Mouse (Mus musculus): Measurements from ENCODE around the gene Dnajc10. TPM values are rescaled to one million over a fixed set of nuclear protein-coding genes. Genes with fewer than 3 reads are reported as not detected.

Dnajc10 gene
- polyA plus RNA-seq, 1 experiment from 2014 or later, result 58.9 TPM

- 85% methylated on average over 8 of the region's 8 CpGs for WGBS
Measured at GRCm38 (mm10) chr2:80292172-80292571, 23.1 kb upstream of the Dnajc10 start, which contains the start of gene Prdx6b. Prdx6b (plus strand) TSS chr2:80292472.

GRCm38 (mm10) chr2:80298334-80298733 is 16.9 kb upstream of the Dnajc10 start:
- 69% methylated on average over 3 of the region's 3 CpGs for WGBS
- Histone ChIP-seq H3K36me3 (ENCODE audit: control insufficient read depth, insufficient read depth) (no peaks in the 10 kb centered on the region), H3K27me3 (replicated peaks; ENCODE audit: control insufficient read depth, insufficient read depth, low read length) (no peaks in the 10 kb centered on the region), H3K4me1 (replicated peaks; ENCODE audit: control insufficient read depth, insufficient read depth, low read length) (no peaks in the 10 kb centered on the region), H3K4me2 (ENCODE audit: low read length) (no peak overlapping the region), H3K9me3 (ENCODE audit: control insufficient read depth, low read length) (no peaks in the 10 kb centered on the region), H3K4me3 (replicated peaks; ENCODE audit: low read length) (no peak overlapping the region), H3K27ac (ENCODE audit: low read length) (no peak overlapping the region), H3K9ac (replicated peaks; ENCODE audit: low read depth, low read length) (no peak overlapping the region)
- ATAC-seq, result no peak

More at GRCm38 (mm10) chr2:80292172-80292571, 23.1 kb upstream of the Dnajc10 start, which contains the start of gene Prdx6b:
- Histone ChIP-seq H3K36me3 (ENCODE audit: control insufficient read depth, insufficient read depth) (no peaks in the 10 kb centered on the region), H3K27ac (ENCODE audit: low read length) (no peak within 1 kb of the TSS), H3K9me3 (ENCODE audit: control insufficient read depth, low read length) (no peaks in the 10 kb centered on the region), H3K4me2 (ENCODE audit: low read length) (no peak within 1 kb of the TSS), H3K4me1 (replicated peaks; ENCODE audit: control insufficient read depth, insufficient read depth, low read length) (no peaks in the 10 kb centered on the region), H3K4me3 (replicated peaks; ENCODE audit: low read length) (no peak within 1 kb of the TSS), H3K9ac (replicated peaks; ENCODE audit: low read depth, low read length) (no peak within 1 kb of the TSS), H3K27me3 (replicated peaks; ENCODE audit: control insufficient read depth, insufficient read depth, low read length) (no peaks in the 10 kb centered on the region)
- ATAC-seq, result no peak

GRCm38 (mm10) chr2:80300806-80301205 is 14.5 kb upstream of the Dnajc10 start:
- Histone ChIP-seq H3K4me2 (ENCODE audit: low read length) (no peak overlapping the region), H3K27me3 (replicated peaks; ENCODE audit: control insufficient read depth, insufficient read depth, low read length) (no peaks in the 10 kb centered on the region), H3K9me3 (ENCODE audit: control insufficient read depth, low read length) (no peaks in the 10 kb centered on the region), H3K4me1 (replicated peaks; ENCODE audit: control insufficient read depth, insufficient read depth, low read length) (no peaks in the 10 kb centered on the region), H3K27ac (ENCODE audit: low read length) (no peak overlapping the region), H3K9ac (replicated peaks; ENCODE audit: low read depth, low read length) (no peak overlapping the region), H3K36me3 (ENCODE audit: control insufficient read depth, insufficient read depth) (no peaks in the 10 kb centered on the region), H3K4me3 (replicated peaks; ENCODE audit: low read length) (no peak overlapping the region)
- WGBS, result 89% methylated on average over 4 of the region's 4 CpGs
- no peak for ATAC-seq

GRCm38 (mm10) chr2:80303957-80304356 is 11.3 kb upstream of the Dnajc10 start:
- WGBS, result 96% methylated on average over 2 of the region's 2 CpGs
- Histone ChIP-seq H3K9me3 (ENCODE audit: control insufficient read depth, low read length) (no peaks in the 10 kb centered on the region), H3K4me1 (replicated peaks; ENCODE audit: control insufficient read depth, insufficient read depth, low read length) (no peaks in the 10 kb centered on the region), H3K27me3 (replicated peaks; ENCODE audit: control insufficient read depth, insufficient read depth, low read length) (no peaks in the 10 kb centered on the region), H3K4me3 (replicated peaks; ENCODE audit: low read length) (no peak overlapping the region), H3K36me3 (ENCODE audit: control insufficient read depth, insufficient read depth) (no peaks in the 10 kb centered on the region), H3K9ac (replicated peaks; ENCODE audit: low read depth, low read length) (no peak overlapping the region), H3K27ac (ENCODE audit: low read length) (no peak overlapping the region), H3K4me2 (ENCODE audit: low read length) (no peak overlapping the region)
- ATAC-seq, result no peak

- 96% methylated on average over 3 of the region's 3 CpGs for WGBS
- H3K9me3 ChIP-seq (ENCODE audit: control insufficient read depth, low read length), result no peaks in the 10 kb centered on the region
- H3K4me2 ChIP-seq (ENCODE audit: low read length), result no peak overlapping the region
- no peaks in the 10 kb centered on the region for H3K4me1 ChIP-seq (replicated peaks; ENCODE audit: control insufficient read depth, insufficient read depth, low read length)
- H3K27me3 ChIP-seq (replicated peaks; ENCODE audit: control insufficient read depth, insufficient read depth, low read length), result no peaks in the 10 kb centered on the region; the same call in 1 of the 2 replicates
- H3K4me3 ChIP-seq (replicated peaks; ENCODE audit: low read length), result no peak overlapping the region
- H3K36me3 ChIP-seq (ENCODE audit: control insufficient read depth, insufficient read depth), result no peaks in the 10 kb centered on the region
- H3K27ac ChIP-seq (ENCODE audit: low read length), result no peak overlapping the region
- H3K9ac ChIP-seq (replicated peaks; ENCODE audit: low read depth, low read length), result no peak overlapping the region
- ATAC-seq, result no peak
Measured at GRCm38 (mm10) chr2:80307701-80308100, 7.6 kb upstream of the Dnajc10 start.

GRCm38 (mm10) chr2:80309775-80310174 is 5.5 kb upstream of the Dnajc10 start:
- no peak for ATAC-seq
- Histone ChIP-seq H3K4me3 (replicated peaks; ENCODE audit: low read length) (no peak overlapping the region), H3K9ac (replicated peaks; ENCODE audit: low read depth, low read length) (no peak overlapping the region), H3K27ac (ENCODE audit: low read length) (no peak overlapping the region), H3K27me3 (replicated peaks; ENCODE audit: control insufficient read depth, insufficient read depth, low read length) (no peaks in the 10 kb centered on the region; the same call in 1 of the 2 replicates), H3K36me3 (ENCODE audit: control insufficient read depth, insufficient read depth) (no peaks in the 10 kb centered on the region), H3K4me2 (ENCODE audit: low read length) (no peak overlapping the region), H3K9me3 (ENCODE audit: control insufficient read depth, low read length) (no peaks in the 10 kb centered on the region), H3K4me1 (replicated peaks; ENCODE audit: control insufficient read depth, insufficient read depth, low read length) (no peaks in the 10 kb centered on the region)
- WGBS, result 77% methylated on average over 4 of the region's 4 CpGs

GRCm38 (mm10) chr2:80310772-80311171 is 4.5 kb upstream of the Dnajc10 start:
- Histone ChIP-seq H3K27ac (ENCODE audit: low read length) (no peak overlapping the region), H3K9me3 (ENCODE audit: control insufficient read depth, low read length) (no peaks in the 10 kb centered on the region), H3K36me3 (ENCODE audit: control insufficient read depth, insufficient read depth) (no peaks in the 10 kb centered on the region), H3K4me2 (ENCODE audit: low read length) (no peak overlapping the region), H3K27me3 (replicated peaks; ENCODE audit: control insufficient read depth, insufficient read depth, low read length) (no peaks in the 10 kb centered on the region; the same call in 1 of the 2 replicates), H3K4me3 (replicated peaks; ENCODE audit: low read length) (no peak overlapping the region), H3K9ac (replicated peaks; ENCODE audit: low read depth, low read length) (no peak overlapping the region), H3K4me1 (replicated peaks; ENCODE audit: control insufficient read depth, insufficient read depth, low read length) (no peaks in the 10 kb centered on the region)
- WGBS, result 78% methylated on average over 4 of the region's 4 CpGs
- ATAC-seq, result no peak

GRCm38 (mm10) chr2:80311350-80311749 is 3.9 kb upstream of the Dnajc10 start:
- Histone ChIP-seq H3K4me1 (replicated peaks; ENCODE audit: control insufficient read depth, insufficient read depth, low read length) (peaks cover 4% of the 10 kb centered on the region), H3K27ac (ENCODE audit: low read length) (no peak overlapping the region), H3K4me2 (ENCODE audit: low read length) (no peak overlapping the region), H3K9ac (replicated peaks; ENCODE audit: low read depth, low read length) (no peak overlapping the region), H3K4me3 (replicated peaks; ENCODE audit: low read length) (no peak overlapping the region), H3K9me3 (ENCODE audit: control insufficient read depth, low read length) (no peaks in the 10 kb centered on the region), H3K27me3 (replicated peaks; ENCODE audit: control insufficient read depth, insufficient read depth, low read length) (no peaks in the 10 kb centered on the region; the same call in 1 of the 2 replicates), H3K36me3 (ENCODE audit: control insufficient read depth, insufficient read depth) (no peaks in the 10 kb centered on the region)
- no peak for ATAC-seq
- 63% methylated on average over 4 of the region's 4 CpGs for WGBS

- Histone ChIP-seq H3K4me3 (replicated peaks; ENCODE audit: low read length) (no peak overlapping the region), H3K9ac (replicated peaks; ENCODE audit: low read depth, low read length) (no peak overlapping the region), H3K27me3 (replicated peaks; ENCODE audit: control insufficient read depth, insufficient read depth, low read length) (no peaks in the 10 kb centered on the region; the same call in 1 of the 2 replicates), H3K9me3 (ENCODE audit: control insufficient read depth, low read length) (no peaks in the 10 kb centered on the region), H3K4me2 (ENCODE audit: low read length) (no peak overlapping the region), H3K36me3 (ENCODE audit: control insufficient read depth, insufficient read depth) (no peaks in the 10 kb centered on the region), H3K4me1 (replicated peaks; ENCODE audit: control insufficient read depth, insufficient read depth, low read length) (peaks cover 7% of the 10 kb centered on the region), H3K27ac (ENCODE audit: low read length) (no peak overlapping the region)
- no peak for ATAC-seq
- WGBS, result 60% methylated on average over 1 of the region's 1 CpGs
Measured at GRCm38 (mm10) chr2:80314201-80314600, 1.1 kb upstream of the Dnajc10 start.

GRCm38 (mm10) chr2:80314854-80315241 is 418 bp upstream of the Dnajc10 start:
- peak overlapping the region; percentile 81 for H3K4me3 ChIP-seq (replicated peaks; ENCODE audit: low read length)
- H3K9ac ChIP-seq (replicated peaks; ENCODE audit: low read depth, low read length), result peak overlapping the region; percentile 95
- no peaks in the 10 kb centered on the region for H3K36me3 ChIP-seq (ENCODE audit: control insufficient read depth, insufficient read depth)
- peaks cover 7% of the 10 kb centered on the region for H3K4me1 ChIP-seq (replicated peaks; ENCODE audit: control insufficient read depth, insufficient read depth, low read length)
- no peaks in the 10 kb centered on the region for H3K9me3 ChIP-seq (ENCODE audit: control insufficient read depth, low read length)
- peak overlapping the region; percentile 88 for H3K4me2 ChIP-seq (ENCODE audit: low read length)
- ATAC-seq, result peak; percentile 21
- whole genome bisulfite sequencing, result 49% methylated on average over 7 of the region's 7 CpGs
- H3K27me3 ChIP-seq (replicated peaks; ENCODE audit: control insufficient read depth, insufficient read depth, low read length), result no peaks in the 10 kb centered on the region
- H3K27ac ChIP-seq (ENCODE audit: low read length), result peak overlapping the region; percentile 97

All from forebrain, embryonic 16.5 days (tissue).